Mouse (Mus musculus): ENCODE data around the gene Mrpl21.

The Mrpl21 gene

GRCm38 (mm10) chr19:3289006-3289405 is 6.3 kb downstream of the Mrpl21 start:
- POLR2A ChIA-PET = interaction anchor here in 3 of 4 experiments (0.6 to 2.5 kb wide), 6 partner anchors 8 to 162 kb away, joined by 3 to 11 read pairs (median 4); no protein-coding TSS in a partner anchor
- CTCF ChIA-PET = interaction anchor here in 2 of 4 experiments (0.6 to 1.9 kb wide), 3 partner anchors 8 to 148 kb away, joined by 3 to 4 read pairs (median 3); no protein-coding TSS in a partner anchor

- CTCF ChIA-PET = interaction anchor here (0.5 to 2.6 kb wide), 43 partner anchors 8 to 644 kb away, joined by 3 to 25 read pairs (median 4); partner anchors contain the start of genes Cpt1a (in 2 of the 4), Ighmbp2 (in 1 of the 4) and Mrpl21 (in 1 of the 4)
- POLR2A ChIA-PET = interaction anchor here in 3 of 4 experiments (0.6 to 2.0 kb wide), 14 partner anchors 9 to 416 kb away, joined by 3 to 8 read pairs (median 4); partner anchors contain the start of genes Cpt1a (in 2 of the 3), 1810055G02Rik (in 1 of the 3), Ighmbp2 (in 1 of the 3) and Mrpl21 (in 1 of the 3)
Measured at GRCm38 (mm10) chr19:3292028-3292427, 9.3 kb downstream of the Mrpl21 start.

- ChIA-PET CTCF (interaction anchor here in 3 of 4 experiments (1.4 to 2.6 kb wide), 4 partner anchors 10 to 145 kb away, joined by 3 to 25 read pairs (median 5); partner anchors contain the start of genes Ighmbp2 (in 1 of the 3) and Mrpl21 (in 1 of the 3)), POLR2A (interaction anchor here in 3 of 4 experiments (1.3 to 2.0 kb wide), 5 partner anchors 9 to 33 kb away, joined by 3 to 5 read pairs (median 4); partner anchors contain the start of gene Cpt1a (in 2 of the 3))
Measured at GRCm38 (mm10) chr19:3292993-3293392, 10.3 kb downstream of the Mrpl21 start.

GRCm38 (mm10) chr19:3295245-3295644 is 12.5 kb downstream of the Mrpl21 start:
- CTCF ChIA-PET = interaction anchor here in 1 of 4 experiments (1.0 kb wide), 1 partner anchor 53 kb away, joined by 3 read pairs; no protein-coding TSS in a partner anchor

GRCm38 (mm10) chr19:3297034-3297433 is 14.3 kb downstream of the Mrpl21 start:
- POLR2A ChIA-PET = interaction anchor here in 3 of 4 experiments (0.7 to 1.6 kb wide), 7 partner anchors 10 to 150 kb away, joined by 3 to 6 read pairs (median 3); no protein-coding TSS in a partner anchor
- CTCF ChIA-PET = interaction anchor here in 2 of 4 experiments (0.6 to 1.1 kb wide), 4 partner anchors 8 to 154 kb away, joined by 3 to 6 read pairs (median 4); no protein-coding TSS in a partner anchor

More at GRCm38 (mm10) chr19:3295245-3295644, 12.5 kb downstream of the Mrpl21 start:
- POLR2A ChIA-PET = interaction anchor here in 2 of 4 experiments (0.6 to 2.4 kb wide), 10 partner anchors 8 to 237 kb away, joined by 3 to 11 read pairs (median 4); partner anchors contain the start of genes Cpt1a (in 1 of the 2), Ighmbp2 (in 1 of the 2) and Mrpl21 (in 1 of the 2)

GRCm38 (mm10) chr19:3297775-3298174 is 15.1 kb downstream of the Mrpl21 start:
- POLR2A ChIA-PET = interaction anchor here in 3 of 4 experiments (0.8 to 1.6 kb wide), 4 partner anchors 9 to 13 kb away, joined by 3 read pairs; no protein-coding TSS in a partner anchor
- CTCF ChIA-PET = interaction anchor here in 2 of 4 experiments (0.7 to 1.1 kb wide), 3 partner anchors 9 to 153 kb away, joined by 3 to 6 read pairs (median 4); no protein-coding TSS in a partner anchor

GRCm38 (mm10) chr19:3304017-3304416 is 21.3 kb downstream of the Mrpl21 start:
- ChIA-PET CTCF (interaction anchor here in 1 of 4 experiments (1.4 kb wide), 1 partner anchor 12 kb away, joined by 5 read pairs; no protein-coding TSS in a partner anchor), POLR2A (interaction anchor here in 1 of 4 experiments (0.8 kb wide), 1 partner anchor 19 kb away, joined by 3 read pairs; no protein-coding TSS in a partner anchor)

- CTCF ChIA-PET = interaction anchor here in 3 of 4 experiments (0.5 to 1.8 kb wide), 8 partner anchors 13 to 130 kb away, joined by 3 to 6 read pairs (median 4); partner anchors contain the start of gene Tesmin (in 1 of the 3)
- POLR2A ChIA-PET = interaction anchor here (0.7 to 2.6 kb wide), 19 partner anchors 8 to 412 kb away, joined by 3 to 11 read pairs (median 3); partner anchors contain the start of genes Ighmbp2 (in 1 of the 4) and Mrpl21 (in 1 of the 4)
Measured at GRCm38 (mm10) chr19:3307175-3307949, 24.7 kb downstream of the Mrpl21 start.

- CTCF ChIA-PET = interaction anchor here in 3 of 4 experiments (0.5 to 0.8 kb wide), 3 partner anchors 12 to 128 kb away, joined by 3 to 5 read pairs (median 3); no protein-coding TSS in a partner anchor
- POLR2A ChIA-PET = interaction anchor here in 2 of 4 experiments (0.5 to 1.2 kb wide), 5 partner anchors 11 to 257 kb away, joined by 3 to 4 read pairs (median 3); partner anchors contain the start of gene Ppp6r3 (in 1 of the 2)
Measured at GRCm38 (mm10) chr19:3319341-3319740, 36.6 kb downstream of the Mrpl21 start.

- CTCF ChIA-PET = interaction anchor here in 3 of 4 experiments (1.0 to 3.6 kb wide), 11 partner anchors 14 to 304 kb away, joined by 3 to 36 read pairs (median 6); no protein-coding TSS in a partner anchor
- POLR2A ChIA-PET = interaction anchor here in 3 of 4 experiments (0.6 to 1.6 kb wide), 4 partner anchors 13 to 399 kb away, joined by 3 read pairs; no protein-coding TSS in a partner anchor
Measured at GRCm38 (mm10) chr19:3320086-3320485, 37.4 kb downstream of the Mrpl21 start.

GRCm38 (mm10) chr19:3320801-3321200 is 38.1 kb downstream of the Mrpl21 start:
- ChIA-PET POLR2A (interaction anchor here in 3 of 4 experiments (0.6 to 2.9 kb wide), 25 partner anchors 11 to 398 kb away, joined by 3 to 20 read pairs (median 3); partner anchors contain the start of genes 1810055G02Rik (in 1 of the 3), Ighmbp2 (in 1 of the 3), Mrpl21 (in 1 of the 3) and Ppp6r3 (in 1 of the 3)), CTCF (interaction anchor here (0.6 to 3.6 kb wide), 31 partner anchors 10 to 303 kb away, joined by 3 to 36 read pairs (median 4); partner anchors contain the start of gene Gal (in 1 of the 4))

- POLR2A ChIA-PET = interaction anchor here in 3 of 4 experiments (0.7 to 2.9 kb wide), 28 partner anchors 10 to 397 kb away, joined by 3 to 20 read pairs (median 4); partner anchors contain the start of genes Ighmbp2 (in 1 of the 3), Mrpl21 (in 1 of the 3), Ppp6r3 (in 1 of the 3) and Tesmin (in 1 of the 3)
- CTCF ChIA-PET = interaction anchor here (0.7 to 3.6 kb wide), 23 partner anchors 9 to 130 kb away, joined by 3 to 36 read pairs (median 4); no protein-coding TSS in a partner anchor
Measured at GRCm38 (mm10) chr19:3321617-3322016, 38.9 kb downstream of the Mrpl21 start.

- CTCF ChIA-PET = interaction anchor here (0.7 to 3.6 kb wide), 21 partner anchors 9 to 399 kb away, joined by 3 to 36 read pairs (median 5); no protein-coding TSS in a partner anchor
- POLR2A ChIA-PET = interaction anchor here (0.5 to 2.9 kb wide), 68 partner anchors 9 to 724 kb away, joined by 3 to 20 read pairs (median 3); partner anchors contain the start of genes Tesmin (in 3 of the 4), 1810055G02Rik (in 2 of the 4), Ighmbp2 (in 2 of the 4) and Mrpl21 (in 2 of the 4)
Measured at GRCm38 (mm10) chr19:3322261-3322969, 39.7 kb downstream of the Mrpl21 start, which contains the start of gene Cpt1a. Gene Cpt1a, plus strand, starts transcription at chr19:3322334.

GRCm38 (mm10) chr19:3323201-3323621 is 40.5 kb downstream of the Mrpl21 start:
- ChIA-PET CTCF (interaction anchor here (0.9 to 3.6 kb wide), 17 partner anchors 8 to 399 kb away, joined by 3 to 36 read pairs (median 5); no protein-coding TSS in a partner anchor), POLR2A (interaction anchor here (0.6 to 2.9 kb wide), 62 partner anchors 9 to 677 kb away, joined by 3 to 20 read pairs (median 3); partner anchors contain the start of genes Tesmin (in 3 of the 4), 1810055G02Rik (in 2 of the 4), Ighmbp2 (in 2 of the 4) and Mrpl21 (in 2 of the 4))

- ChIA-PET POLR2A (interaction anchor here in 3 of 4 experiments (0.5 to 3.5 kb wide), 56 partner anchors 9 to 773 kb away, joined by 3 to 44 read pairs (median 4); partner anchors contain the start of genes Ighmbp2 (in 2 of the 3), Mrpl21 (in 2 of the 3), Ppp6r3 (in 2 of the 3) and Tesmin (in 2 of the 3)), CTCF (interaction anchor here (0.6 to 3.6 kb wide), 10 partner anchors 24 to 521 kb away, joined by 3 to 36 read pairs (median 4); no protein-coding TSS in a partner anchor)
Measured at GRCm38 (mm10) chr19:3323753-3324270, 41.1 kb downstream of the Mrpl21 start.
